Mouse (Mus musculus) B cell, adult 67 days (primary cell): Measurements from ENCODE around the gene Tacr3. TPM values are rescaled to one million over a fixed set of nuclear protein-coding genes. Genes with fewer than 3 reads are reported as not detected.

Experiments used
- total RNA-seq, 2 experiments: library from RNA; stranded (reverse); gene quantifications; 4 replicates each; pipeline ENCODE4 v1.2.4; 2023

Gene Tacr3
- total RNA-seq = not detected

DNA sequence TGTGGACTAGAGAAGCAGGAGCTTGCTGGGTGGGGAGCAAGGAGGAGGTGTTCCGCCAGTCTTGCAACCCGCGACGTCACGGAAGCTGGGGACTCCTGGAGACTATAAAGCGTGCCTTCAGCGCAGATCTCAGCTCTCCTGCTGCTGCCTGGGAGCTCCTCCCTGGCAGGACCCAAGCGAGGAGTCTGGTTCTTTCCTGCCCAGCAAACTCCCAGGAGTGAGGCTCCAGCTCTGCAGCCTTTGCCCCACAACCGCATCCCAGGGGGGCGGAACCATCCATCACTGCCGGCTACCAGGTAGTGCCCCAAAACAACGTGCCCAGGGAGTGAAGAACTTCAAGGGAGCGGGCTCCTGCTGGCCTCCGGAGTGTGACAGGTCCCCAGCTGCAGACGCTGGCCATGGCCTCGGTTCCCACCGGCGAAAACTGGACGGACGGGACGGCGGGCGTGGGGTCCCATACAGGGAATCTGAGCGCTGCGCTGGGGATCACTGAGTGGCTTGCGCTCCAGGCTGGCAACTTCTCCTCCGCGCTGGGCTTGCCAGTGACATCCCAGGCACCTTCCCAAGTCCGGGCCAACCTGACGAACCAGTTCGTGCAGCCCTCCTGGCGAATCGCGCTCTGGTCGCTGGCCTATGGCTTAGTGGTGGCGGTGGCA lies at the start of gene Tacr3:
Gene Tacr3 (plus strand): TSS at position 133 of the 656 bp plus-strand sequence.

